Mouse (Mus musculus) heart, postnatal 0 days (tissue): ENCODE data around the gene Atf5.

ENCODE experiments used
- CTCF ChIP-seq: IDR thresholded peaks from 2 replicates; pipeline ENCODE4 v1.5.1; 2016; ENCODE audit warnings: antibody characterized with exemption, control low read depth, low read depth
- EP300 ChIP-seq: IDR thresholded peaks from 2 replicates; pipeline ENCODE4 v1.6.1; 2016; ENCODE audit warnings: antibody characterized with exemption, low read depth

DNA sequence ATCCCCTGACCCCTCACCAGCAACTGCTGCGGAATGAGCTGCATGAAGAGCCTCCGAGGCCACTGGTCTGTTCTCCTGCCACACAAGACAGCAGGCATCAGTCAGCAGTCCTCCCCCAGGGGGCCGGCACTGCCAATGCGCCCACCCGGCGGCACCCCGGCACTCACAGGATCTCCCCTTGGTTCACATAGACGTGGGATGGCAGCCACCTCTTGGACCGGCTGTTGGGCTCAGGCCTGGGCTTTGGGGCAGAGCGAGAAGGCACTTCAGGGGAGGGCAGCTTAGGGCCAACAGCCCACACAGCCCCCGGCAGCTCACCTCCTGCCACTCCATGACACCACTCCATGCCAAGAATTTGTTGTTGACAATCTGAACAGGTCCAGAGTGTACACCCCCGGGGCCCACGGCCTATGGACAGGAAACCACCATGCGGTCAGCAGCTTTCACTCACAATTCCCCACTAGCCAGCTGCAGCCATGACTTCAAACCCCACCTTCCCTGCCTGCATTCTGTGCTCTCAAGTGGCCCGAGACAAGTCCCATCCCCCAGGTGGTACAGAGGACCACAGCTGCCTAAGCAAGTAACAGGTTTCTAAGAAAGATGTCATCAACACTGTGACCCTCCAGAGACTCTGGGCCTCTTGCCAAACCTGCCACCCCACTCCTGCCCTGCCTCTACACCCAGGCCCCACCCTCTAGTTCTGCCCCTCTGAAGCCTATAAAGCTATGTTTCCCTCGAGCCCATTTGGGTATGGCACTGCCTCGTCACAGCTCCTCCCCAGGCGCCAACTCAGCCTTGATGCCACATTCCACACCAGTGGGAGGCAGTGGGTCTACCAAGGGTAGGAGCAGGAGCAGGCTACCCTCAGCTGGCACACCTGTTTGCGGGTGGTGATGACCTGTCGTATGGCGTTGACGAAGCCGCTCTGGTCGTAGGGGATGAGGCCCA is 48.4 kb upstream of the Atf5 start:
- no peak for TF ChIP-seq CTCF
- no peak for TF ChIP-seq EP300
